Mouse (Mus musculus) kidney, embryonic 16.5 days (tissue): ENCODE measurements around the gene Fam133b. TPM values are rescaled to one million over a fixed set of nuclear protein-coding genes. Genes with fewer than 3 reads are reported as not detected.
"Not testable (repeated sequence)": the region's sequence is repeated elsewhere in the genome, so short reads cannot be mapped to it uniquely, and the experiment has no call there.

Experiments
- ATAC-seq: fragments of 200-750 bp; cut with Nextera tagmentation; 2 replicates; pipeline ENCODE4 v1.8.0; 2017; ENCODE audit warnings: moderate TSS enrichment; ENCODE audit not compliant: low FRiP score, low TSS enrichment
- H3K27ac ChIP-seq: fragments of 300-500 bp; sonication (generic); 2 replicates; pipeline ENCODE4 v1.5.1; 2014; ENCODE audit warnings: low read length
- H3K27me3 ChIP-seq: fragments of 300-500 bp; sonication (generic); 2 replicates; pipeline ENCODE4 v1.6.1; 2014; ENCODE audit warnings: low read length, control low read depth, mixed read lengths; ENCODE audit not compliant: insufficient read depth
- H3K36me3 ChIP-seq: fragments of 300-500 bp; sonication (generic); 2 replicates; pipeline ENCODE4 v1.6.1; 2014; ENCODE audit warnings: low read length, control low read depth, mixed read lengths; ENCODE audit not compliant: insufficient read depth
- H3K4me1 ChIP-seq: fragments of 300-500 bp; sonication (generic); 2 replicates; pipeline ENCODE4 v1.6.1; 2014; ENCODE audit warnings: low read length, control low read depth, mixed read lengths; ENCODE audit not compliant: insufficient read depth
- H3K4me2 ChIP-seq: fragments of 300-500 bp; sonication (generic); replicated peaks from 2 replicates; pipeline ENCODE4 v1.6.1; 2014; ENCODE audit warnings: low read depth, low read length
- H3K4me3 ChIP-seq: fragments of 300-500 bp; sonication (generic); 2 replicates; pipeline ENCODE4 v1.5.1; 2014; ENCODE audit warnings: mild to moderate bottlenecking, low read length
- H3K9ac ChIP-seq: fragments of 300-500 bp; sonication (generic); replicated peaks from 2 replicates; pipeline ENCODE4 v1.6.1; 2014; ENCODE audit warnings: low read length
- H3K9me3 ChIP-seq: fragments of 300-500 bp; sonication (generic); 2 replicates; pipeline ENCODE4 v1.6.1; 2016; ENCODE audit warnings: low read length, control low read depth
- WGBS: fragments of 180-500 bp; shearing (Covaris S2); extraction: QIAGEN DNeasy Blood & Tissue Kit; methylation state at CpG from one replicate; pipeline ENCODE4 v1.1.7; 2014; 5-methylcytosine and 5-hydroxymethylcytosine counted together
- polyA plus RNA-seq: library from polyadenylated mRNA; unstranded; fragments of >200 nt; fragmentation: Nextera tagmentation; extraction: Ambion mirVana; gene quantifications from 2 replicates; pipeline ENCODE4 v1.2.1, GENCODE M21; 2015

Gene Fam133b
- polyA plus RNA-seq, 1 experiment from 2014 or later = 25.2 TPM

GRCm38 (mm10) chr5:3516481-3517075, 27.1 kb upstream of the Fam133b start:
- ATAC-seq = peak; percentile 86
- no peak overlapping the region for H3K27ac ChIP-seq
- 0 out of 2 replicates have a peak, but pooled peaks cover 6% of the 10 kb centered on the region for H3K36me3 ChIP-seq
- H3K27me3 ChIP-seq = no peaks in the 10 kb centered on the region
- no peaks in the 10 kb centered on the region for H3K4me1 ChIP-seq
- H3K4me2 ChIP-seq = no peak overlapping the region
- no peak overlapping the region for H3K9ac ChIP-seq
- 52% methylated on average over 9 of the region's 9 CpGs for WGBS
- H3K4me3 ChIP-seq = no peak overlapping the region
- no peaks in the 10 kb centered on the region for H3K9me3 ChIP-seq

GRCm38 (mm10) chr5:3520493-3521359, 22.9 kb upstream of the Fam133b start:
- H3K9me3 ChIP-seq = no peaks in the 10 kb centered on the region
- no peak overlapping the region for H3K9ac ChIP-seq
- no peaks in the 10 kb centered on the region for H3K27me3 ChIP-seq
- no peak overlapping the region for H3K4me2 ChIP-seq
- WGBS = 82% methylated on average over 18 of the region's 18 CpGs
- no peak overlapping the region for H3K27ac ChIP-seq
- ATAC-seq = no peak
- H3K4me3 ChIP-seq = no peak overlapping the region
- no peaks in the 10 kb centered on the region for H3K4me1 ChIP-seq
- H3K36me3 ChIP-seq = 0 out of 2 replicates have a peak, but pooled peaks cover 6% of the 10 kb centered on the region

DNA sequence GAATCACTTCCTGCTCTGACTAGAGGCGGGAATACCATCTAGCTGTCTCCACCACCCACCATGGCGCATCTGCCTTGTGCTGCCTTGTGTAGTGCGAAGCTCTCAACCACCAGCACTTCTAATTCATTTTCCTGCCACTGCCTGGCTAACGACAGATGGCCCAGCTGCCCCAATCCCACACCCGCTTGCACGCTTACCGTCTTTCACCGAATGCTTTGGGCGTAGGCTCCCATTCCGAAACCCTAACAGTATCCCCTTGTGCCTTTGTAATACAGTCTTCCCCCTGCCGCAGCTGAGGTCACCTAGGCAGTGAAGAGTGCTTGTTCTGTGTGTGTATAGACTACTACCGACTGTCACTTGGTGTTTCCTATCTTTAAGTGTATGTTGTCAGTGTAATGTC, 21.9 kb upstream of the Fam133b start:
- Histone ChIP-seq H3K36me3 (0 out of 2 replicates have a peak, but pooled peaks cover 6% of the 10 kb centered on the region), H3K4me3 (no peak overlapping the region), H3K4me2 (no peak overlapping the region), H3K27me3 (no peaks in the 10 kb centered on the region), H3K4me1 (no peaks in the 10 kb centered on the region), H3K9me3 (no peaks in the 10 kb centered on the region), H3K27ac (no peak overlapping the region), H3K9ac (no peak overlapping the region)
- no peak for ATAC-seq
- WGBS = 91% methylated on average over 12 of the region's 12 CpGs

DNA sequence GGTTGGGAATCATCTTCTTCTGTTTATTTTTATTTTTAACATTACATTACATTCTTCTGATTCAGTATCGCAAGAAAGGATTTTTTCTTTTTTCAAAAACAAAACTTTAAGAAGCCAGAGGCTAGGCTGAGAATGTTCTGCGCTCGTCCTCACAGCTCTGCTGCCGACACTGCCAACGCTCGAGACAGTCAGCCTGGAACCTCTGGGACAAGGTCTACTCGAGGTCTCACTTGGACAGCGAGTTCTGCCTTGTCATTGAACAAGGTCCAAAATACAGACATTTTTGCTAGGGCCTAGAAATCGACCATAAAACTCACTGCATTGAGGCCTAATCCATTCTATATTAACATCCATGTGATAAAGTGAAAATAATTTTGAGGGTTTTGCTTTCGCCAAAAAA, 20.8 kb upstream of the Fam133b start:
- H3K36me3 ChIP-seq = 0 out of 2 replicates have a peak, but pooled peaks cover 6% of the 10 kb centered on the region
- H3K4me1 ChIP-seq = peaks cover 4% of the 10 kb centered on the region
- no peaks in the 10 kb centered on the region for H3K27me3 ChIP-seq
- ATAC-seq = no peak
- H3K27ac ChIP-seq = no peak overlapping the region
- no peak overlapping the region for H3K4me3 ChIP-seq
- no peak overlapping the region for H3K4me2 ChIP-seq
- 91% methylated on average over 10 of the region's 10 CpGs for WGBS
- H3K9ac ChIP-seq = no peak overlapping the region
- H3K9me3 ChIP-seq = no peaks in the 10 kb centered on the region

DNA sequence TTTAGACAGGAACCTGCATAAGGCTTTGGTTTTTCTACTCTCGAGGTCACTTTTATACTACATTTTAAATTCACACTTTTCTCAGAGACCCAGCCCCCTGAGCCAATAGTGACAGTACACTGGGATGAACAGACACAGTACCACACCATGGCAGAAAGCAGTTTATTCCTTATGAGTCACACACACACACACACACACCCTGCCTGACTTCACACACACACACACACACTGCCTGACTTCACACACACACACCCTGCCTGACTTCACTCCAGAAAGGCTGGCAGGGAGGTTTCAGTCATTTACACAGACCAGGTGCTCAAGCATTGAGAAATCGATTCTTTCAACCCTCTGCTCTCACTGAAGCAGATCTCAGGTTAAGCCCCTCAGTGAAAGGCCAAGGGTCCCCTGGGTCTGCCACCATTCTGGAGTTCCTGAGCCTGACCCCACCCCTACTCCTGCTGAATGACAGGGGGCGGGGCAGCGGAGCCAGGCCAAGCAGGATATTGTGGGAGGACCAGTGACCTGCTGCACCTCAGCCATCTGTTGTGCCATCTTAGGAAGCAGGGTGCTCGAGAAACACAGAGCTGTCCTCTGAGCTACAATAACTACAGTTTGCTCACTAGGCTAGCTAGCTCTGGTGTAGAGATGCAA, 16.5 kb upstream of the Fam133b start:
- no peaks in the 10 kb centered on the region for H3K27me3 ChIP-seq
- ATAC-seq = peak; percentile 75
- no peak overlapping the region for H3K9ac ChIP-seq
- H3K4me3 ChIP-seq = no peak overlapping the region
- no peaks in the 10 kb centered on the region for H3K9me3 ChIP-seq
- H3K4me2 ChIP-seq = no peak overlapping the region
- H3K4me1 ChIP-seq = peaks cover 4% of the 10 kb centered on the region
- no peaks in the 10 kb centered on the region for H3K36me3 ChIP-seq
- WGBS = 38% methylated on average over 5 of the region's 5 CpGs
- H3K27ac ChIP-seq = no peak overlapping the region

- no peak overlapping the region for H3K4me3 ChIP-seq
- 77% methylated on average over 10 of the region's 10 CpGs for WGBS
- H3K27ac ChIP-seq = no peak overlapping the region
- no peaks in the 10 kb centered on the region for H3K36me3 ChIP-seq
- H3K4me1 ChIP-seq = peaks cover 4% of the 10 kb centered on the region
- H3K4me2 ChIP-seq = no peak overlapping the region
- no peak overlapping the region for H3K9ac ChIP-seq
- ATAC-seq = no peak
- H3K9me3 ChIP-seq = no peaks in the 10 kb centered on the region
- H3K27me3 ChIP-seq = no peaks in the 10 kb centered on the region
These were observed 13.9 kb upstream of the Fam133b start for GRCm38 (mm10) chr5:3529585-3530189.

GRCm38 (mm10) chr5:3532048-3532447, 11.6 kb upstream of the Fam133b start:
- H3K4me1 ChIP-seq, H3K27ac ChIP-seq, H3K36me3 ChIP-seq, H3K9me3 ChIP-seq, ATAC-seq, H3K4me3 ChIP-seq, H3K9ac ChIP-seq, H3K27me3 ChIP-seq, H3K4me2 ChIP-seq: not testable (repeated sequence)

GRCm38 (mm10) chr5:3536592-3537212, 6.9 kb upstream of the Fam133b start:
- H3K4me1 ChIP-seq = no peaks in the 10 kb centered on the region
- H3K27me3 ChIP-seq = no peaks in the 10 kb centered on the region
- ATAC-seq = no peak
- no peak overlapping the region for H3K4me2 ChIP-seq
- H3K36me3 ChIP-seq = no peaks in the 10 kb centered on the region
- no peak overlapping the region for H3K4me3 ChIP-seq
- 66% methylated on average over 3 of the region's 3 CpGs for WGBS
- H3K9me3 ChIP-seq = no peaks in the 10 kb centered on the region
- no peak overlapping the region for H3K9ac ChIP-seq
- H3K27ac ChIP-seq = no peak overlapping the region
